Mouse (Mus musculus) hindbrain, embryonic 13.5 days (tissue): ENCODE measurements around the gene Pmepa1. TPM values are rescaled to one million over a fixed set of nuclear protein-coding genes. Genes with fewer than 3 reads are reported as not detected.

ENCODE experiments used
- ATAC-seq: fragments of 200-750 bp; cut with Nextera tagmentation; 2 replicates; pipeline ENCODE4 v1.8.0; 2017; ENCODE audit warnings: moderate TSS enrichment; ENCODE audit not compliant: low FRiP score
- H3K27ac ChIP-seq: fragments of 300-500 bp; sonication (generic); 2 replicates; pipeline ENCODE4 v1.5.1; 2015; ENCODE audit warnings: inconsistent platforms, mild to moderate bottlenecking, moderate library complexity
- H3K27me3 ChIP-seq: fragments of 300-500 bp; sonication (generic); 2 replicates; pipeline ENCODE4 v1.6.1; 2015; ENCODE audit warnings: mild to moderate bottlenecking, inconsistent platforms
- H3K36me3 ChIP-seq: fragments of 300-500 bp; sonication (generic); 2 replicates; pipeline ENCODE4 v1.6.1; 2015; ENCODE audit warnings: mild to moderate bottlenecking, inconsistent platforms
- H3K4me1 ChIP-seq: fragments of 300-500 bp; sonication (generic); replicated peaks from 2 replicates; pipeline ENCODE4 v1.6.1; 2015; ENCODE audit warnings: inconsistent platforms
- H3K4me2 ChIP-seq: fragments of 300-500 bp; sonication (generic); 2 replicates; pipeline ENCODE4 v1.6.1; 2015; ENCODE audit warnings: inconsistent platforms, mild to moderate bottlenecking, moderate library complexity
- H3K4me3 ChIP-seq: fragments of 300-500 bp; sonication (generic); 2 replicates; pipeline ENCODE4 v1.5.1; 2015; ENCODE audit warnings: mild to moderate bottlenecking, inconsistent platforms
- H3K9ac ChIP-seq: fragments of 300-500 bp; sonication (generic); 2 replicates; pipeline ENCODE4 v1.6.1; 2015; ENCODE audit warnings: mild to moderate bottlenecking, inconsistent platforms
- H3K9me3 ChIP-seq: fragments of 300-500 bp; sonication (generic); 2 replicates; pipeline ENCODE4 v1.6.1; 2016; ENCODE audit warnings: inconsistent platforms
- WGBS: fragments of 180-500 bp; shearing (Covaris S2); methylation state at CpG from one replicate; pipeline ENCODE4 v1.1.7; 2015; 5-methylcytosine and 5-hydroxymethylcytosine counted together
- polyA plus RNA-seq: library from polyadenylated mRNA; unstranded; fragments of >200 nt; fragmentation: Nextera tagmentation; extraction: Ambion mirVana; gene quantifications from 2 replicates; pipeline ENCODE4 v1.2.1, GENCODE M21; 2015

Pmepa1 gene
- polyA plus RNA-seq, 1 experiment from 2014 or later, result 4.7 TPM

DNA sequence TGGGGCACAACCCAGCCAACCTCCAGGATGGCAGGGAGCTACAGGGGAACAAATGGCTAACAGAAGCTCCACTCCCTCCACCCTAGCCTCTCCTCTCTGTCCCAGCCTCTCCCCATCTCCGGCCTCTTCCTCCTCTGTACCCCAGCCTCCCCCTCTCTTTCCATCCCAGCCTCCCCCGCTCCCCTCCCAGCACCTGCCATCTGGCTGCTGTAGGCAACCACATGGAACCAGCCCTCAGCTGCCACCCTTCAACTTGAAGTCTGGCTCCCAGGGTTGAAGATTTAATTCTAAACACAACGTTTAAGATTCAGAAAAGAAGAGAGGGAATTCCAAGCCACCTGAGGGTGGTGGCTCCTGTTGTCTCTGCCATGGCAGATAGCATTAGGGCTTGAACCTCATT lies 26.9 kb downstream of the Pmepa1 start:
- peaks cover 89% of the 10 kb centered on the region for H3K4me1 ChIP-seq
- H3K4me2 ChIP-seq, result no peak overlapping the region

DNA sequence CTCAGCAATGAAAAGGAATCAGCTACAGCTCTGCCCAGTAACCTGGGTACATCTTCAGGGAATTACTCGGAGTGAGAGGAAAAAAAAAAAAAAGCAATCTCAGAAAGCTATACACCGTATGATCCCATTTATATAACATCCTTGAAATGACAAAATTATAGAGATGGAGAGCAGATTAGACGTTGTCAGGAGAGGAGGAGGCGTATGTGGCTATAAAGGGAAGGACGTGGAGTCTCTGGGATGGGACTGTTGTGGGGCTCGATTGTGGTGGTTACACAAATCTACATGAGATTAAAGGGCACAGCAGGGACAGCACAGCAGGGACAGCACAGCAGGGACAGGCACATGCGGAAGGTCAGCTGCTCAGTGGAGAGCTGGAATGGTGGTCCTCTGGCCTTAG lies 27.5 kb downstream of the Pmepa1 start:
- H3K9me3 ChIP-seq, result no peaks in the 10 kb centered on the region
- 68% methylated on average over 7 of the region's 7 CpGs for WGBS
- peaks cover 88% of the 10 kb centered on the region for H3K4me1 ChIP-seq
- no peak overlapping the region for H3K27ac ChIP-seq
- no peak overlapping the region for H3K4me3 ChIP-seq
- H3K36me3 ChIP-seq, result no peaks in the 10 kb centered on the region
- H3K9ac ChIP-seq, result no peak overlapping the region
- no peaks in the 10 kb centered on the region for H3K27me3 ChIP-seq
- ATAC-seq, result no peak
- H3K4me2 ChIP-seq, result no peak overlapping the region

More for the DNA sequence above, 26.9 kb downstream of the Pmepa1 start:
- Histone ChIP-seq H3K36me3 (no peaks in the 10 kb centered on the region), H3K9ac (no peak overlapping the region), H3K27ac (peak overlapping the region; percentile 23; the same call in 1 of the 2 replicates), H3K4me3 (no peak overlapping the region), H3K9me3 (no peaks in the 10 kb centered on the region), H3K27me3 (no peaks in the 10 kb centered on the region)
- 42% methylated on average over 3 of the region's 3 CpGs for WGBS
- ATAC-seq, result no peak

DNA sequence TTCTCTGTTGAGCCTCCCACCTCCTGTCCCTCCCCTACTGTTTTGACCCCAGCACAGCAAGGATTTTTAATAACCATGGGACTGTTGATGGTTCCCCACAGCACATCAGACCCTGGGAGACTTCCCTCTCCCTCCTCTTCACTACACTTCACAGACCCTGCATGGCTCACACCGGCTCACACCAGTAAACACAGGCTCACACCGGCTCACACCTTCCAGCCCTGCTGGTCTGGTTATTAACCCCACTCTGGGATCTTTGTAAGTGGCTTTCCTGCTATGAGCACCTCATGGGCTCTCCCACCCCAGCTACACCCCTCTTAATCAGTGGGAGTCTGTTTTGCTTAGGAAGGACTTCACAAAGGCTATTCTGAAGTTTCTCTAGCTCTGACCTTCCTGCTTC lies 28.4 kb downstream of the Pmepa1 start:
- peaks cover 88% of the 10 kb centered on the region for H3K4me1 ChIP-seq
- 40% methylated on average over 2 of the region's 2 CpGs for WGBS
- no peaks in the 10 kb centered on the region for H3K9me3 ChIP-seq
- H3K4me3 ChIP-seq, result no peak overlapping the region
- H3K27me3 ChIP-seq, result no peaks in the 10 kb centered on the region
- no peak overlapping the region for H3K4me2 ChIP-seq
- no peaks in the 10 kb centered on the region for H3K36me3 ChIP-seq
- no peak overlapping the region for H3K9ac ChIP-seq
- H3K27ac ChIP-seq, result no peak overlapping the region
- no peak for ATAC-seq

DNA sequence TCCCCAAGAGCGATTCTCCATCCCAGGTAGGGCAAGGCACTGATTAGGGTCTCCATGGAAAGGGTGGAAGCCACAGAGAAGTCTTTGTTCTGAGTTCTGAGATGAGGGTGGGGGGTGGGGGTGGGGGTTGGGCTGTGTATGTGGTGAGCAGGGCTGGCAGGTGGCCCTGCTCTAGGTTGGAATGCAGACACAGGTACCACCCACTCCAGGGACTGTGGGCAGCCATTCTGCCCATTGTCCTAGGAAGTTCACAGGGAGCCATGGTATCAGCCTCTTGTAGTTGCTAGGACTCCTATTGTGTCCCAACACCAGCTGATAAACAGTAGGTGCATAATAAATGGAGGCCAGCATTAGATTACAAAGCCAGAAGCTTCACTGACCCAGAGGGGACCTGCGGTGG lies 29.1 kb downstream of the Pmepa1 start:
- no peaks in the 10 kb centered on the region for H3K36me3 ChIP-seq
- 27% methylated on average over 2 of the region's 2 CpGs for WGBS
- peaks cover 88% of the 10 kb centered on the region for H3K4me1 ChIP-seq
- no peaks in the 10 kb centered on the region for H3K27me3 ChIP-seq
- ATAC-seq, result no peak
- H3K27ac ChIP-seq, result no peak overlapping the region
- H3K4me2 ChIP-seq, result no peak overlapping the region
- H3K4me3 ChIP-seq, result no peak overlapping the region
- H3K9me3 ChIP-seq, result no peaks in the 10 kb centered on the region
- no peak overlapping the region for H3K9ac ChIP-seq

DNA sequence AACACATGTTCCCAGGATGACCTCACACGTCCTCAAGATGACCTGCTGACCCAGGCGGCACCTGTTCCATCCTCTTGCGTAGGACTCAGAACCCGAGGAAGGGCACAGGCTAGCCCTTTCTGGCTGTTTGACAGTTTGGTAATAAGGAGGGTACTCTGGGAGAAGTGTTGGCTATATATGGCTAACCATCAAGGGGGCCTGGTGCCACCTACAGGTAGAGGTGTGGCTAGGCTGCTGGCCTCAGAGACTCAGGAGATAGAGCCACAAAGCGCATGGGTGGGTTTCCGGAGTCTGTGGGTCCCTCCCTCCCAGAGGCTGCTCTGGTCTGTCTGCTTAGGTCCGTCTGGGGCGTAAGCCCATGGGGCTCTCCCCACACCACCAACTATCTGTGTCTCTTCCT lies 29.6 kb downstream of the Pmepa1 start:
- H3K9ac ChIP-seq, result no peak overlapping the region
- no peaks in the 10 kb centered on the region for H3K9me3 ChIP-seq
- ATAC-seq, result no peak
- 66% methylated on average over 8 of the region's 8 CpGs for WGBS
- H3K4me3 ChIP-seq, result no peak overlapping the region
- no peak overlapping the region for H3K4me2 ChIP-seq
- no peaks in the 10 kb centered on the region for H3K27me3 ChIP-seq
- H3K27ac ChIP-seq, result no peak overlapping the region
- H3K4me1 ChIP-seq, result peaks cover 87% of the 10 kb centered on the region
- no peaks in the 10 kb centered on the region for H3K36me3 ChIP-seq

DNA sequence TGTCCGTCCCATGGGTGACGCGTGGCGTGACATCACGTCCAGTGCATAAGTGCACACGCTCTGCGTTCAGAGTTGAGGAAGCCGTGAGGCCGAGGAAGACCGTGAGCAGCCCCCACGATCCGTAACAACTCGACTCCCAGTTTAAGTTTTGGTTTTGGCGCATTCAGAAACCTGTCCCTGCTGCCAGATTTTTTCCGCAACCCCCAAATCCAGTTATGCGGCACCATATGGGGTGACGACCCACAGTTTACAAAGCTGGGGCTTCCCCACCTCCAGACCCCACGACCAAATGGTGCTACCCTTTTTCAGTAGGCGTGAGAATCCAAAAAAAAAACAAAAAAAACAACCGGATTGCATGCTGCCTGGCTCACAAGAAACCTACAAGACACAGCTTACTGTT lies 31.1 kb downstream of the Pmepa1 start:
- no peak for ATAC-seq
- 88% methylated on average over 20 of the region's 20 CpGs for WGBS
- H3K4me1 ChIP-seq, result peaks cover 87% of the 10 kb centered on the region

DNA sequence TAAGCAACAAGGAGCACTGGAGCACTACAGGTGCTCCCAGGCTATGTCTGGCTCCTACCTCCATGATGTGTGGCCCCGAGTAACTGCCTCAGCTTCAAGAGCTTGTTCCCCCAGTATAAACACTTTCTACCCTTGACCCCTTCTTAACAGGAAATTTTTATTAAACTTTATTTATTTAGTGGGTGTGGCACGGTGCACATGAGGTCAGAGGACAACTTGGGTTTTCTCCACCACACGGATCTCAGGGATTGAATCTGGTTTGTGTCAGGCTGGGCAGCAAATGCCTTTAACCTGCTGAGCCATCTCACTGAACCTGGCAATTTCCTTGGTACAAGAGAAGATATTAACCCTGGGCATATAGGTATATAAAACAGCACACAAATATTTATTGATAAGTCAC lies 32.2 kb downstream of the Pmepa1 start:
- no peak overlapping the region for H3K4me3 ChIP-seq
- ATAC-seq, result no peak
- no peak overlapping the region for H3K9ac ChIP-seq
- no peak overlapping the region for H3K4me2 ChIP-seq
- no peak overlapping the region for H3K27ac ChIP-seq
- H3K36me3 ChIP-seq, result no peaks in the 10 kb centered on the region
- WGBS, result 75% methylated on average over 3 of the region's 3 CpGs
- H3K9me3 ChIP-seq, result no peaks in the 10 kb centered on the region
- peaks cover 87% of the 10 kb centered on the region for H3K4me1 ChIP-seq
- H3K27me3 ChIP-seq, result no peaks in the 10 kb centered on the region

More for the DNA sequence above, 31.1 kb downstream of the Pmepa1 start:
- Histone ChIP-seq H3K4me3 (no peak overlapping the region), H3K27ac (no peak overlapping the region), H3K36me3 (no peaks in the 10 kb centered on the region), H3K9ac (no peak overlapping the region), H3K27me3 (no peaks in the 10 kb centered on the region), H3K9me3 (no peaks in the 10 kb centered on the region), H3K4me2 (no peak overlapping the region)

DNA sequence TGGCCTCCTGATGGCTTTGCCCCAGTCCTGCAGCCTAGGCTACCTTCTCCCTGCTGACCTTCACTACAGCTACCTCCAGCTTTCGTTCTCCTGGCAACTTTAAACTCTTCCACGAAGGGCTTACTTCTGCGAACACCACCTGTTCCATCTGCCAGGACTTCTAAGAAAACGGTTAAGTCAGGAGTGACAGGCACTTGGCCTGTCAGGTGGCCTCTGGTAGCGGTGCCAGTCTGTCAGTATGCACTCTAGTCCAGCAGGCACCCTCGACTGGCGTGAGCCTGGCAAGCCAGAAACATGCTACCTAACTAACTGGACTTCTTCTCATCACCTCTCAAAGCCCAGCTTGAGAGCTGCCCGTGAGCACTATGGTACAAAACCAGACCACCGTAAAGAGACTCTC lies 32.7 kb downstream of the Pmepa1 start:
- Histone ChIP-seq H3K36me3 (no peaks in the 10 kb centered on the region), H3K9ac (no peak overlapping the region), H3K4me1 (peaks cover 89% of the 10 kb centered on the region), H3K27ac (no peak overlapping the region), H3K9me3 (no peaks in the 10 kb centered on the region), H3K4me2 (no peak overlapping the region), H3K4me3 (no peak overlapping the region), H3K27me3 (no peaks in the 10 kb centered on the region)
- ATAC-seq, result no peak
- WGBS, result 68% methylated on average over 9 of the region's 9 CpGs

DNA sequence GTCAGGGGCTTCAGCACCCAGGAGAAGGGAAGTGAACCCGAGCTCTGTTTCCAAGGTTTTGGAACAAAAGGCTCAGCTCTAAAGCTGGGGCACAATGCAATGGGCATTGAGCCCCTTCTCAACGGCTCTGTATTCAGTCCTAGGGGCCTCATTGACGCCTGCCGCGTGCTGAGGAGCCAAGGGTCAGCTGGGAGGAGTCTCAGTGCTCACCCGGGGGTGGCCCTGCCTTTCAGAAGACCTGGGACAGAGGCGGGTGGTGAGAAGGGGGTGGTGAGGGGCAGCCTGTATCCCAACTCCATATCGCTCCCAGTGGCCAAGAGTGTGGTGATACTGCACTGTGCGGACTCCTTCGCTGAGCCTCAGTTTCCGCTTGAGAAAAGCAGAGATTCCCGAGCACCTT lies 33.5 kb downstream of the Pmepa1 start:
- Histone ChIP-seq H3K36me3 (no peaks in the 10 kb centered on the region), H3K4me2 (no peak overlapping the region), H3K4me1 (peaks cover 90% of the 10 kb centered on the region), H3K4me3 (no peak overlapping the region), H3K9ac (no peak overlapping the region), H3K27ac (peak overlapping the region; percentile 32; the same call in 1 of the 2 replicates), H3K9me3 (no peaks in the 10 kb centered on the region), H3K27me3 (no peaks in the 10 kb centered on the region)
- WGBS, result 6% methylated on average over 12 of the region's 12 CpGs
- ATAC-seq, result peak; percentile 47

DNA sequence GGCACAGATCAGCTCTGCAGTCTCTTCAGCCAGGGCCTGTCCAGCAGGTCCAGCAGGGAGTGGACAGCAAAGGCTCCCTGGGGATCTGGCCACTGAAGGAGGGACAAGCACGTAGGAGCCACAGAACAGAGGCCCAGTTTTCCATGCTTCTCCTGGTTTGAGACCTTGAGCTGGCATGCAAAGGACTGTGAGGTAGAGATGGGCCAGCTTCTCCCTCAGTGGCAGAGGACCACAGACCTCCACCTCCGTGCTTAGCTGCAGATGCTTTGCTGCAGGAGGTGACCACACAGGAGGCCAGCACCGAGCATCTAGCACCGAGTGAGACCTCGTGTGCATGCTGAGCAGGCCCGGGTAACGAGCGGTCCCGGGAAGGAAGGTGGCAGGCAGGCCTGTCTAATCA lies 35.6 kb downstream of the Pmepa1 start:
- peak overlapping the region; percentile 43; the same call in 1 of the 2 replicates for H3K9ac ChIP-seq
- WGBS, result 19% methylated on average over 9 of the region's 9 CpGs

DNA sequence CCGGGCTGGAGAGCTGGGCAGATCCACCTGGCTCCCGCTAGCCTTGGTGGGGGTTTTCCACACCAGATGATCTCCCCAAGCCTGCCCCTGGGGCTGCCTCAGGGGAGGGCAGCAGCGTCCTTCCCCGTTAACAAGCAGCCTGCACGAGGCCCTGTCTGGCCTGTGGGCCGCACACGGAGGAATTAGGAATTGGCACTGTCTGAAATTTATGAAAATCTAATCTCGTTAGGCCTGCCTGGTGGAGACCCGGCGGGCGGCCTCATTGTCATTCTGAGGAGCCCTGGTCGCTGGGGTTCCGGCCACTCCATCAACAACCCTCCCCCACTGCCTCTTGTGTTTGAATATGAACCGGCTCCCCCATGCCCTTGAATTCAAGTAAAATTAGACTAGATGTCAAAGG lies 37.8 kb downstream of the Pmepa1 start:
- peaks cover 3% of the 10 kb centered on the region for H3K36me3 ChIP-seq
- H3K9me3 ChIP-seq, result no peaks in the 10 kb centered on the region
- peaks cover 97% of the 10 kb centered on the region for H3K4me1 ChIP-seq
- no peaks in the 10 kb centered on the region for H3K27me3 ChIP-seq
- H3K27ac ChIP-seq, result peak overlapping the region; percentile 49
- H3K4me3 ChIP-seq, result no peak overlapping the region
- H3K9ac ChIP-seq, result peak overlapping the region; percentile 56
- WGBS, result 5% methylated on average over 14 of the region's 14 CpGs
- 0 out of 2 replicates have a peak overlapping the region, but pooled peaks have one; percentile 16 for H3K4me2 ChIP-seq
- no peak for ATAC-seq

More for the DNA sequence above, 35.6 kb downstream of the Pmepa1 start:
- H3K9me3 ChIP-seq, result no peaks in the 10 kb centered on the region
- H3K36me3 ChIP-seq, result no peaks in the 10 kb centered on the region
- no peaks in the 10 kb centered on the region for H3K27me3 ChIP-seq
- 0 out of 2 replicates have a peak overlapping the region, but pooled peaks have one; percentile 1 for H3K27ac ChIP-seq
- H3K4me2 ChIP-seq, result no peak overlapping the region
- peaks cover 90% of the 10 kb centered on the region for H3K4me1 ChIP-seq
- no peak for ATAC-seq
- no peak overlapping the region for H3K4me3 ChIP-seq

DNA sequence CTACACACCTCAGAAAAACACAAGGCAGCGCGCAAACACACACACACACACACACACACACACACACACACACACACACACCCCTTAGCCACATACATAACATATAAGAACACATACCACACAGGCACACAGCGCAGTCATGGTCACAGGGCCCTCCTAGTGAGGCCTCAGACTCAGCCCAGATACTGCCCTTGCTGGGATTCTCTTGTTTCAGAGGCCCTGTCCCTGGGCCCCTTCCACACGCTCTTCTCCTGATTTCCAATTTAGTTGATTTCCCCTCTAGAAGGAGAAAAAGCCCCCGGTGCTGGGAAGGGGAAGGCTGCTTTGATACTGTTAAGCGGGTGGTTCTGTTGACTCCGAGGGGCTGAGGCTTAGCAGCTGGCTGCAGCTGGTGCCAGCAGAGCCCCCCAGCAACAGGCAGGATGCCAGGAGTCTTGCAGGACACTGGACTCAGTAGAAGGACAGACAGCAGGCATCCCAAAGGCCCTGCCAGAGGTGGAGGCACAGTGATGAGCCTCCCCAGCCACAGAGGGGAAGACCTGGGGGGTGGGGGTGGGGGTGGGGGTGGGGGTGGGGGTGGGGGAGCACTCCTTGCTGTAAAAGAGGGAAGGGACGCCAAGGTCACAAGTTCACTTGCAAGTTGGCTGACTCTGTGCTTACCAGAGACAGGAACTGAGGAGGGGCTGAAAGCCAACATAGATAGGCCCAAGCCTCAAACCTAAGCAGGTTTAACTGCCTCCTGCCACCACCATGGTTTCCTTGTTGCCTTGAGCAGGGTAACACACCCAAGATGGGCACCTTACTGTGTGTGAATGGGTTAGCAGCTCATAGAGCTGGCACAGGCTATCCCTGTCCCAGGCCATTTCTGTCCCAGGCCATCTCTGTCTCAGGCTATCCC lies 40.6 kb downstream of the Pmepa1 start:
- Histone ChIP-seq H3K36me3 (peaks cover 30% of the 10 kb centered on the region), H3K27ac (peak overlapping the region; percentile 55; the same call in 1 of the 2 replicates), H3K9ac (peak overlapping the region; percentile 39; the same call in 1 of the 2 replicates), H3K4me3 (no peak overlapping the region), H3K4me1 (peaks cover 90% of the 10 kb centered on the region), H3K4me2 (peak overlapping the region; percentile 4; the same call in 1 of the 2 replicates), H3K9me3 (no peaks in the 10 kb centered on the region), H3K27me3 (no peaks in the 10 kb centered on the region)
- ATAC-seq, result no peak
- 49% methylated on average over 7 of the region's 8 CpGs for WGBS

DNA sequence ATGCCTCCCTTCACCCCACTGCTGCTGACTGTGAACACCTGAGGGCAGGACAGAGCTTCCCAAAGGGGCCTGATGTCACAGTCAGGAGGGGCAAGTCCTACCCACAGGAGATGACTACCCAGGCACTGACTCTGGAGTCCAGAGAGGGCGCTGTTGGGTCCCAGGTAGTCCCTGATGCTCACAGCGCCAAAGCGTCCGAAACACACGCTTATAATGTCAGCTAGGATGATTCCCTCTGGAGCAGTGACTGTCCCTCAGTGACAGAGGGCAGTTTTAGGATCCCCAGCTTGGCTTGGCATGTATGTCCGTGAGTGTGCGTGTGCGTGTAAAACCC lies 43.6 kb downstream of the Pmepa1 start:
- Histone ChIP-seq H3K27ac (no peak overlapping the region), H3K4me1 (peaks cover 68% of the 10 kb centered on the region)
- WGBS, result 78% methylated on average over 8 of the region's 8 CpGs

More for the DNA sequence above, 43.6 kb downstream of the Pmepa1 start:
- no peak overlapping the region for H3K9ac ChIP-seq
- no peak overlapping the region for H3K4me2 ChIP-seq
- no peaks in the 10 kb centered on the region for H3K9me3 ChIP-seq
- ATAC-seq, result no peak
- H3K4me3 ChIP-seq, result no peak overlapping the region
- no peaks in the 10 kb centered on the region for H3K27me3 ChIP-seq
- peaks cover 46% of the 10 kb centered on the region for H3K36me3 ChIP-seq
